In the genomic region with DNA sequence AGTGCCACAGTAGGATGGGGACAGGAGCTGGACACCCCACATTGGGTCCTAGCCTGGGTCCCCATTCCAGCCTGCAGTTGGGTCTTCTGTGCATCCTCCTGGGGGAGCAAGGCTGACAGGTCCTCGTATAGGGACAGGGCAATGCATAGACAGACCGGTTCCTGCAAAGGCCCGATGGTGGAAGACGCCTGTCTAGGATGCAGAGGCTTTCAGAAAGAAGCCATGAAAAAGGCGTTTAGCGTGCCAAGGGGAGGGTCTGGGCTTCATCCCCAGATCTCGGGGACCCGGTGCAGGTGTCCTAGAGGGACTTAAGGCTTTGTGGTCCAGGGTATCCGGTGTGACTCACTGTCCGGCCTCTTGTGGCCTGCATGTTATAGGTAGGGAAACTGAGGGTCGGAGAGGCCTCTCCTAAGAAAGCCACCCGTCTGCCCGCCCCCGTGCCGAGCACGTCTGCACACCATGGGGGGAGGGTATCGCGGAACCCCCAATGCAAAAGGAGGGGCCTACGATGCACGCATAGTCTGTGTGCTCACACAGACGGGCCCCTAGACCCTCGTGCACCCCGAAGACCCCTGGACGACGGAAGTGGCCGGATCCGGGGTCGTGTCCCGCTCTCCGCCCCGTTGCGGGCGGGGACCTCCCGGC, we compare ENCODE assay signal across 8 mouse cellular contexts. TPM values are rescaled to one million over a fixed set of nuclear protein-coding genes. Genes with fewer than 3 reads are reported as not detected.
DNase-seq lines count a peak whose midpoint lies in the region; ATAC-seq and TF ChIP-seq lines count a peak whose summit lies in the region.

No protein-coding gene starts in this region.

- H3K27ac ChIP-seq in embryonic fibroblast, embryonic 13.5 days (ENCODE audit: insufficient read depth, low read length): peak overlapping the region; percentile 38
- peak overlapping the region; percentile 98 for H3K27ac ChIP-seq in intestine, postnatal 0 days (ENCODE audit: low read depth, low read length)
- peak overlapping the region; percentile 86 for H3K27ac ChIP-seq in neural tube, embryonic 14.5 days (ENCODE audit: low read depth, low read length)

- no peak for ATAC-seq in intestine, postnatal 0 days
- peak; percentile 0; the same call in 1 of the 2 replicates for ATAC-seq in neural tube, embryonic 14.5 days (ENCODE audit: low read depth)

- H3K4me3 ChIP-seq in embryonic fibroblast, embryonic 13.5 days (ENCODE audit: insufficient read depth, low read length): peak overlapping the region; percentile 78
- H3K4me3 ChIP-seq in intestine, postnatal 0 days (ENCODE audit: low read depth, low read length): peak overlapping the region; percentile 81
- H3K4me3 ChIP-seq in neural tube, embryonic 14.5 days (ENCODE audit: low read depth, low read length): peak overlapping the region; percentile 82

- peaks cover 47% of the 10 kb centered on the region for H3K36me3 ChIP-seq in intestine, postnatal 0 days (ENCODE audit: control insufficient read depth, insufficient read depth)
- H3K36me3 ChIP-seq in neural tube, embryonic 14.5 days (ENCODE audit: control insufficient read depth, insufficient read depth, low read length): peaks cover 39% of the 10 kb centered on the region

- no peaks in the 10 kb centered on the region for H3K9me3 ChIP-seq in intestine, postnatal 0 days (ENCODE audit: control insufficient read depth)
- no peaks in the 10 kb centered on the region for H3K9me3 ChIP-seq in neural tube, embryonic 14.5 days (ENCODE audit: control insufficient read depth, low read length)

- peaks cover 12% of the 10 kb centered on the region; the same call in 1 of the 2 replicates for H3K4me1 ChIP-seq in embryonic fibroblast, embryonic 13.5 days (ENCODE audit: control insufficient read depth, insufficient read depth, low read length)
- peaks cover 26% of the 10 kb centered on the region; the same call in 1 of the 2 replicates for H3K4me1 ChIP-seq in intestine, postnatal 0 days (replicated peaks; ENCODE audit: control insufficient read depth, insufficient read depth, low read length)
- H3K4me1 ChIP-seq in neural tube, embryonic 14.5 days (ENCODE audit: control insufficient read depth, insufficient read depth, low read length): peaks cover 38% of the 10 kb centered on the region

- no peaks in the 10 kb centered on the region for H3K27me3 ChIP-seq in intestine, postnatal 0 days (replicated peaks; ENCODE audit: control insufficient read depth, insufficient read depth, low read length)
- no peaks in the 10 kb centered on the region for H3K27me3 ChIP-seq in neural tube, embryonic 14.5 days (ENCODE audit: control insufficient read depth, insufficient read depth, low read length)

- peak; percentile 32 for DNase-seq in gastrocnemius, postnatal 25 days
- no peak for DNase-seq in gastrocnemius, postnatal 36 days
- peak; percentile 41 for DNase-seq in CD4-positive, CD25-positive, alpha-beta regulatory T cell, adult 2 months (ENCODE audit: low read depth, low spot score)
- no peak for DNase-seq in layer of hippocampus, adult 9-10 months (ENCODE audit: low spot score)
- DNase-seq in layer of hippocampus, adult 11-12 months (ENCODE audit: low spot score): no peak

- TF ChIP-seq POLR2A in embryonic fibroblast, embryonic 13.5 days (IDR thresholded peaks at IDR 0.05; ENCODE audit: low read depth, low read length): no peak

- no peak for TF ChIP-seq CTCF in embryonic fibroblast, embryonic 13.5 days (IDR thresholded peaks at IDR 0.05; ENCODE audit: borderline replicate concordance, insufficient read depth, low read length)
- no peak for TF ChIP-seq CTCF in intestine, postnatal 0 days (IDR thresholded peaks at IDR 0.05; ENCODE audit: low read depth)

- H3K9ac ChIP-seq in intestine, postnatal 0 days (ENCODE audit: low read depth, low read length): peak overlapping the region; percentile 96
- peak overlapping the region; percentile 97 for H3K9ac ChIP-seq in neural tube, embryonic 14.5 days (replicated peaks; ENCODE audit: low read depth, low read length)

- WGBS in intestine, postnatal 0 days: under 1% methylated on average over 34 of the region's 34 CpGs
- 2% methylated on average over 31 of the region's 34 CpGs for WGBS in neural tube, embryonic 14.5 days

- intact Hi-C loops in gastrocnemius, postnatal 36 days (cut with DNase I): no loop called here

- H3K4me2 ChIP-seq in intestine, postnatal 0 days (replicated peaks; ENCODE audit: low read depth): peak overlapping the region; percentile 99
- H3K4me2 ChIP-seq in neural tube, embryonic 14.5 days (ENCODE audit: low read depth, low read length): peak overlapping the region; percentile 88

RNA-seq across cellular contexts. Expression of a gene that starts 0.5 kb away (rescaled TPM):
- total RNA-seq in gastrocnemius, postnatal 25 days (2021): 10 to 100 TPM; 13.1 to 18.7 TPM
- total RNA-seq in gastrocnemius, postnatal 36 days (2021): 10 to 100 TPM; 14.3 to 16.1 TPM
- 42.8 and 43.5 TPM in 2 replicates for polyA plus RNA-seq in embryonic fibroblast, embryonic 13.5 days (2011; ENCODE audit: insufficient read length, low read depth, missing spikeins)
- 37.4 and 41.0 TPM in 2 replicates for polyA plus RNA-seq in intestine, postnatal 0 days (2015; fragmentation: Nextera tagmentation; extraction: Ambion mirVana)
- 72.2 and 75.6 TPM in 2 replicates for polyA plus RNA-seq in neural tube, embryonic 14.5 days (2014; fragmentation: Nextera tagmentation; extraction: Ambion mirVana)

RNA-seq across cellular contexts. Expression of a gene that starts 15.2 kb away (rescaled TPM):
- total RNA-seq in gastrocnemius, postnatal 25 days (2021): 10 to 100 TPM; 19.6 to 25.6 TPM
- 10 to 100 TPM; 20.7 to 21.4 TPM for total RNA-seq in gastrocnemius, postnatal 36 days (2021)
- polyA plus RNA-seq in embryonic fibroblast, embryonic 13.5 days (2011; ENCODE audit: insufficient read length, low read depth, missing spikeins): 29.1 and 32.6 TPM in 2 replicates
- 76.3 and 80.6 TPM in 2 replicates for polyA plus RNA-seq in intestine, postnatal 0 days (2015; fragmentation: Nextera tagmentation; extraction: Ambion mirVana)
- 36.5 and 41.2 TPM in 2 replicates for polyA plus RNA-seq in neural tube, embryonic 14.5 days (2014; fragmentation: Nextera tagmentation; extraction: Ambion mirVana)

RNA-seq across cellular contexts. Expression of a gene that starts 21.5 kb away (rescaled TPM):
- 10 to 100 TPM; 40.0 to 40.4 TPM for total RNA-seq in gastrocnemius, postnatal 25 days (2021)
- 10 to 100 TPM; 36.8 to 37.3 TPM for total RNA-seq in gastrocnemius, postnatal 36 days (2021)
- 8.6 and 10.2 TPM in 2 replicates for polyA plus RNA-seq in embryonic fibroblast, embryonic 13.5 days (2011; ENCODE audit: insufficient read length, low read depth, missing spikeins)
- 18.8 and 19.5 TPM in 2 replicates for polyA plus RNA-seq in intestine, postnatal 0 days (2015; fragmentation: Nextera tagmentation; extraction: Ambion mirVana)
- polyA plus RNA-seq in neural tube, embryonic 14.5 days (2014; fragmentation: Nextera tagmentation; extraction: Ambion mirVana): 570 and 690 TPM in 2 replicates

RNA-seq across cellular contexts. Expression of a gene that starts 28.9 kb away (rescaled TPM):
- 1 to 10 TPM; 2.4 to 3.4 TPM for total RNA-seq in gastrocnemius, postnatal 25 days (2021)
- 1 to 10 TPM; 2.9 to 4.1 TPM for total RNA-seq in gastrocnemius, postnatal 36 days (2021)
- polyA plus RNA-seq in embryonic fibroblast, embryonic 13.5 days (2011; ENCODE audit: insufficient read length, low read depth, missing spikeins): 12.6 and 13.1 TPM in 2 replicates
- polyA plus RNA-seq in intestine, postnatal 0 days (2015; fragmentation: Nextera tagmentation; extraction: Ambion mirVana): 4.4 and 7.2 TPM in 2 replicates
- 20.2 and 23.4 TPM in 2 replicates for polyA plus RNA-seq in neural tube, embryonic 14.5 days (2014; fragmentation: Nextera tagmentation; extraction: Ambion mirVana)

RNA-seq across cellular contexts. Expression of a gene that starts 32.3 kb away (rescaled TPM):
- not detected for total RNA-seq in gastrocnemius, postnatal 25 days (2021)
- under 1 TPM in 1 of 2 experiments, not detected in 1; 0.15 TPM for total RNA-seq in gastrocnemius, postnatal 36 days (2021)
- polyA plus RNA-seq in embryonic fibroblast, embryonic 13.5 days (2011; ENCODE audit: insufficient read length, low read depth, missing spikeins): 1.1 TPM in 1 of 2 replicates, not detected in the other
- polyA plus RNA-seq in intestine, postnatal 0 days (2015; fragmentation: Nextera tagmentation; extraction: Ambion mirVana): 0.29 and 0.31 TPM in 2 replicates
- polyA plus RNA-seq in neural tube, embryonic 14.5 days (2014; fragmentation: Nextera tagmentation; extraction: Ambion mirVana): not detected in 2 replicates

Comparison
In these comparisons a context has a peak if more than half of its experiments do, and no peak if none do; other contexts are left out.
1. DNase-seq: peak in gastrocnemius, postnatal 25 days (single experiment) and CD4-positive, CD25-positive, alpha-beta regulatory T cell, adult 2 months (single experiment); none in gastrocnemius, postnatal 36 days (0 of 2), layer of hippocampus, adult 9-10 months (single experiment) and layer of hippocampus, adult 11-12 months (single experiment).
2. H3K27ac ChIP-seq: peak in every context shown above with its lines; median percentile 98 in intestine, postnatal 0 days; 86 in neural tube, embryonic 14.5 days; 38 in embryonic fibroblast, embryonic 13.5 days.
3. RNA of a gene that starts 21.5 kb away (polyA plus RNA-seq): 570 to 690 TPM in neural tube, embryonic 14.5 days; 18.8 to 19.5 TPM in intestine, postnatal 0 days and 8.6 to 10.2 TPM in embryonic fibroblast, embryonic 13.5 days; every median in the first group is over 10 times any median in the second.
4. Peak in every context shown above with its lines, with median percentiles within 50 percentile points of each other: H3K4me3 ChIP-seq.